Mouse (Mus musculus): ENCODE measurements at regions not wholly inside any gene's neighbourhood (a gene's known extent, or its start where the extent isn't known, plus 50 kb on each side); places are given as distances from the start of the nearest gene placed in this dataset.

DNA sequence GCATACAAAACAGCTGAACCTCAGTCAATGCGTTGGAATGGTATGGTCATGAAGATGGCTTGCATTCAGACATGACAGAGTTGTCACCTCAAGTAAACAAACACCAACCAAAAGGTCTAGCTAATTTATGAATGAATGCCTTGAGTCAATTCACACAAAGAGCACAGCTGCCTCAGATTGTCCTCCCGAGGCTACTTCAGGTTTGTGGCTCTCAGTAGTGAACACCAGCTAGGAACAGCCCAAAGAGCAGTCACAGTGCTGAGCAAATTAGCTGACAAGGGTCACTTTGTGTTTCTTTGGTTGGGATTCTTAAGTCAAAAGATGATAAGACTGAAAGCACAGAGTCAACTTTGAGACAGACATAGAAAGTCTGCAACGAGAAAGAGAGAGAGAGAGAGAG lies 68.7 kb upstream of the Peli2 start:
- TF ChIP-seq CTCF (IDR thresholded peaks at IDR 0.05; ENCODE audit: low read depth) (no peak), EP300 (IDR thresholded peaks at IDR 0.05; ENCODE audit: low read depth) (no peak)

All from liver, embryonic 14.5 days (tissue).